Mouse (Mus musculus): ENCODE data around the gene Btd. TPM values are rescaled to one million over a fixed set of nuclear protein-coding genes. Genes with fewer than 3 reads are reported as not detected.

The Btd gene
- polyA plus RNA-seq, 1 experiment, result 14.7 TPM

GRCm38 (mm10) chr14:31651206-31651605, 10.4 kb downstream of the Btd start:
- H3K79me2 ChIP-seq (ENCODE audit: control insufficient read depth, insufficient read depth), result no peaks in the 10 kb centered on the region
- no peaks in the 10 kb centered on the region for H3K27me3 ChIP-seq (ENCODE audit: control insufficient read depth, insufficient read depth, insufficient read length)
- H3ac ChIP-seq (ENCODE audit: control insufficient read depth, insufficient read length), result no peak overlapping the region
- TF ChIP-seq TCF12 (IDR thresholded peaks at IDR 0.05; ENCODE audit: insufficient read depth, poor library complexity, severe bottlenecking), result no peak
- TF ChIP-seq REST (IDR thresholded peaks at IDR 0.05; ENCODE audit: insufficient read depth, insufficient read length), result no peak
- no peak for TF ChIP-seq USF1 (IDR thresholded peaks at IDR 0.05; ENCODE audit: low read depth)
- TF ChIP-seq MYOD1 (IDR thresholded peaks at IDR 0.05; ENCODE audit: control insufficient read depth in 1 of 3, insufficient read length in 2 of 3, low read depth in 2 of 3), result no peak
- TF ChIP-seq POLR2AphosphoS2 (IDR thresholded peaks at IDR 0.05; ENCODE audit: insufficient read length, low read depth), result no peak
- H3K4me2 ChIP-seq (ENCODE audit: low read depth), result no peak overlapping the region
- H3K36me3 ChIP-seq (ENCODE audit: control insufficient read depth, insufficient read depth), result no peaks in the 10 kb centered on the region
- no peak overlapping the region for H3K4me3 ChIP-seq

- TF ChIP-seq MYOG (IDR thresholded peaks at IDR 0.05; ENCODE audit: control insufficient read depth in 1 of 3, insufficient read depth in 1 of 3, insufficient read length in 2 of 3, low read depth in 2 of 3) (no peak), SRF (IDR thresholded peaks at IDR 0.05; ENCODE audit: control insufficient read depth, insufficient read length, low read depth) (no peak), POLR2A (IDR thresholded peaks at IDR 0.05; ENCODE audit: insufficient read length, low read depth) (no peak), POLR2AphosphoS2 (IDR thresholded peaks at IDR 0.05; ENCODE audit: insufficient read length, low read depth) (no peak), REST (IDR thresholded peaks at IDR 0.05; ENCODE audit: insufficient read depth, insufficient read length) (no peak), MYOD1 (IDR thresholded peaks at IDR 0.05; ENCODE audit: control insufficient read depth in 1 of 3, insufficient read length in 2 of 3, low read depth in 2 of 3) (no peak), MAX (IDR thresholded peaks at IDR 0.05; ENCODE audit: low read depth) (no peak), CEBPB (IDR thresholded peaks at IDR 0.05; ENCODE audit: insufficient read depth, poor library complexity, severe bottlenecking) (no peak), TCF12 (IDR thresholded peaks at IDR 0.05; ENCODE audit: insufficient read depth, poor library complexity, severe bottlenecking) (no peak), TCF3 (IDR thresholded peaks at IDR 0.05; ENCODE audit: insufficient read length, low read depth) (no peak), USF1 (IDR thresholded peaks at IDR 0.05; ENCODE audit: low read depth) (no peak), E2F4 (IDR thresholded peaks at IDR 0.05; ENCODE audit: insufficient read depth) (no peak)
- no peaks in the 10 kb centered on the region for H3K27me3 ChIP-seq (ENCODE audit: control insufficient read depth, insufficient read depth, insufficient read length)
- no peak overlapping the region for H3ac ChIP-seq (ENCODE audit: control insufficient read depth, insufficient read length)
- H3K4me3 ChIP-seq, result no peak overlapping the region
- H3K79me2 ChIP-seq (ENCODE audit: control insufficient read depth, insufficient read depth), result no peaks in the 10 kb centered on the region
- H3K36me3 ChIP-seq (ENCODE audit: control insufficient read depth, insufficient read depth), result no peaks in the 10 kb centered on the region
- H3K4me2 ChIP-seq (ENCODE audit: low read depth), result no peak overlapping the region
Observed at GRCm38 (mm10) chr14:31652106-31652505, 11.3 kb downstream of the Btd start.

GRCm38 (mm10) chr14:31652624-31653023, 11.8 kb downstream of the Btd start:
- Histone ChIP-seq H3ac (ENCODE audit: control insufficient read depth, insufficient read length) (no peak overlapping the region), H3K27me3 (ENCODE audit: control insufficient read depth, insufficient read depth, insufficient read length) (no peaks in the 10 kb centered on the region), H3K4me3 (no peak overlapping the region), H3K4me2 (ENCODE audit: low read depth) (no peak overlapping the region), H3K36me3 (ENCODE audit: control insufficient read depth, insufficient read depth) (no peaks in the 10 kb centered on the region), H3K79me2 (ENCODE audit: control insufficient read depth, insufficient read depth) (no peaks in the 10 kb centered on the region)
- TF ChIP-seq USF1 (IDR thresholded peaks at IDR 0.05; ENCODE audit: low read depth), result no peak
- TF ChIP-seq SRF (IDR thresholded peaks at IDR 0.05; ENCODE audit: control insufficient read depth, insufficient read length, low read depth), result no peak
- no peak for TF ChIP-seq POLR2A (IDR thresholded peaks at IDR 0.05; ENCODE audit: insufficient read length, low read depth)

- H3ac ChIP-seq (ENCODE audit: control insufficient read depth, insufficient read length), result no peak overlapping the region
Observed at GRCm38 (mm10) chr14:31653101-31653875, 12.5 kb downstream of the Btd start.

GRCm38 (mm10) chr14:31654816-31655215, 14.0 kb downstream of the Btd start:
- no peaks in the 10 kb centered on the region for H3K27me3 ChIP-seq (ENCODE audit: control insufficient read depth, insufficient read depth, insufficient read length)
- no peak overlapping the region for H3ac ChIP-seq (ENCODE audit: control insufficient read depth, insufficient read length)
- no peak overlapping the region for H3K4me3 ChIP-seq
- TF ChIP-seq MYOD1 (IDR thresholded peaks at IDR 0.05; ENCODE audit: control insufficient read depth in 1 of 3, insufficient read length in 2 of 3, low read depth in 2 of 3) (no peak), USF1 (IDR thresholded peaks at IDR 0.05; ENCODE audit: low read depth) (no peak), SRF (IDR thresholded peaks at IDR 0.05; ENCODE audit: control insufficient read depth, insufficient read length, low read depth) (no peak), TCF12 (IDR thresholded peaks at IDR 0.05; ENCODE audit: insufficient read depth, poor library complexity, severe bottlenecking) (no peak), MAX (IDR thresholded peaks at IDR 0.05; ENCODE audit: low read depth) (no peak), MYOG (IDR thresholded peaks at IDR 0.05; ENCODE audit: control insufficient read depth in 1 of 3, insufficient read depth in 1 of 3, insufficient read length in 2 of 3, low read depth in 2 of 3) (no peak), POLR2A (IDR thresholded peaks at IDR 0.05; ENCODE audit: insufficient read length, low read depth) (no peak), POLR2AphosphoS2 (IDR thresholded peaks at IDR 0.05; ENCODE audit: insufficient read length, low read depth) (no peak), E2F4 (IDR thresholded peaks at IDR 0.05; ENCODE audit: insufficient read depth) (no peak), REST (IDR thresholded peaks at IDR 0.05; ENCODE audit: insufficient read depth, insufficient read length) (no peak), TCF3 (IDR thresholded peaks at IDR 0.05; ENCODE audit: insufficient read length, low read depth) (no peak)
- H3K4me2 ChIP-seq (ENCODE audit: low read depth), result no peak overlapping the region
- H3K79me2 ChIP-seq (ENCODE audit: control insufficient read depth, insufficient read depth), result no peaks in the 10 kb centered on the region
- H3K36me3 ChIP-seq (ENCODE audit: control insufficient read depth, insufficient read depth), result no peaks in the 10 kb centered on the region

More at GRCm38 (mm10) chr14:31653101-31653875, 12.5 kb downstream of the Btd start:
- Histone ChIP-seq H3K4me2 (ENCODE audit: low read depth) (no peak overlapping the region), H3K4me3 (no peak overlapping the region), H3K79me2 (ENCODE audit: control insufficient read depth, insufficient read depth) (no peaks in the 10 kb centered on the region), H3K27me3 (ENCODE audit: control insufficient read depth, insufficient read depth, insufficient read length) (no peaks in the 10 kb centered on the region), H3K36me3 (ENCODE audit: control insufficient read depth, insufficient read depth) (no peaks in the 10 kb centered on the region)
- no peak for TF ChIP-seq E2F4 (IDR thresholded peaks at IDR 0.05; ENCODE audit: insufficient read depth)
- no peak for TF ChIP-seq CEBPB (IDR thresholded peaks at IDR 0.05; ENCODE audit: insufficient read depth, poor library complexity, severe bottlenecking)
- TF ChIP-seq MAX (IDR thresholded peaks at IDR 0.05; ENCODE audit: low read depth), result no peak
- TF ChIP-seq MYOD1 (IDR thresholded peaks at IDR 0.05; ENCODE audit: control insufficient read depth in 1 of 3, insufficient read length in 2 of 3, low read depth in 2 of 3), result no peak
- TF ChIP-seq POLR2A (IDR thresholded peaks at IDR 0.05; ENCODE audit: insufficient read length, low read depth), result no peak
- no peak for TF ChIP-seq REST (IDR thresholded peaks at IDR 0.05; ENCODE audit: insufficient read depth, insufficient read length)
- TF ChIP-seq USF1 (IDR thresholded peaks at IDR 0.05; ENCODE audit: low read depth), result no peak
- no peak for TF ChIP-seq SRF (IDR thresholded peaks at IDR 0.05; ENCODE audit: control insufficient read depth, insufficient read length, low read depth)
- TF ChIP-seq TCF3 (IDR thresholded peaks at IDR 0.05; ENCODE audit: insufficient read length, low read depth), result no peak
- no peak for TF ChIP-seq POLR2AphosphoS2 (IDR thresholded peaks at IDR 0.05; ENCODE audit: insufficient read length, low read depth)

All from myocyte (in vitro differentiated cells).